Mouse (Mus musculus) layer of hippocampus, adult 8-10 months (tissue): Measurements from ENCODE around the gene Epc2. TPM values are rescaled to one million over a fixed set of nuclear protein-coding genes. Genes with fewer than 3 reads are reported as not detected.
A peak's percentile ranks its signal among the peaks of the same experiment; 100 is the strongest.
"Not testable (repeated sequence)": the region's sequence is repeated elsewhere in the genome, so short reads cannot be mapped to it uniquely, and the experiment has no call there.

Experiments
- DNase-seq, 2 experiments: peaks; one replicate each; pipeline ENCODE4 v3.0.0; 2022; ENCODE audit warnings: low spot score in 2 of 2
- total RNA-seq, 4 experiments: library from RNA; stranded (reverse); gene quantifications; 2 replicates each; pipeline ENCODE4 v1.2.4; 2022

The Epc2 gene
- total RNA-seq, 4 experiments from 2014 or later: 50.9 to 63.1 (median 53.9) TPM

- DNase-seq: no peak
Observed at GRCm38 (mm10) chr2:49471641-49472355, 20.5 kb downstream of the Epc2 start.

- no peak for DNase-seq
Observed at GRCm38 (mm10) chr2:49472443-49472842, 21.2 kb downstream of the Epc2 start.

- DNase-seq: no peak
Observed at GRCm38 (mm10) chr2:49482146-49482545, 30.9 kb downstream of the Epc2 start.

- no peak for DNase-seq
Observed at GRCm38 (mm10) chr2:49483382-49483781, 32.1 kb downstream of the Epc2 start.

- no peak for DNase-seq
Observed at GRCm38 (mm10) chr2:49501435-49501834, 50.1 kb downstream of the Epc2 start.

- no peak for DNase-seq
Observed at GRCm38 (mm10) chr2:49503596-49503995, 52.3 kb downstream of the Epc2 start.

GRCm38 (mm10) chr2:49505151-49505550 is 53.9 kb downstream of the Epc2 start:
- not testable (repeated sequence) for DNase-seq

- DNase-seq: no peak
Observed at GRCm38 (mm10) chr2:49510832-49511231, 59.5 kb downstream of the Epc2 start.

- no peak for DNase-seq
Observed at GRCm38 (mm10) chr2:49516011-49516410, 64.7 kb downstream of the Epc2 start.

- no peak for DNase-seq
Observed at GRCm38 (mm10) chr2:49520409-49520808, 69.1 kb downstream of the Epc2 start.

- DNase-seq: no peak
Observed at GRCm38 (mm10) chr2:49520989-49521388, 69.7 kb downstream of the Epc2 start.

- no peak for DNase-seq
Observed at GRCm38 (mm10) chr2:49521564-49521963, 70.3 kb downstream of the Epc2 start.

GRCm38 (mm10) chr2:49522578-49522977 is 71.3 kb downstream of the Epc2 start:
- no peak for DNase-seq

GRCm38 (mm10) chr2:49537147-49537546 is 85.9 kb downstream of the Epc2 start:
- DNase-seq: no peak

- no peak for DNase-seq
Observed at GRCm38 (mm10) chr2:49538056-49538455, 86.8 kb downstream of the Epc2 start.

- no peak for DNase-seq
Observed at GRCm38 (mm10) chr2:49539745-49540144, 88.5 kb downstream of the Epc2 start.

GRCm38 (mm10) chr2:49547813-49548212 is 96.5 kb downstream of the Epc2 start:
- no peak for DNase-seq

GRCm38 (mm10) chr2:49548492-49548891 is 97.2 kb downstream of the Epc2 start:
- no peak for DNase-seq

- no peak for DNase-seq
Observed at GRCm38 (mm10) chr2:49553096-49553495, 101.8 kb downstream of the Epc2 start.

- DNase-seq: no peak
Observed at GRCm38 (mm10) chr2:49557339-49557738, 106.1 kb downstream of the Epc2 start.

- DNase-seq: no peak
Observed at GRCm38 (mm10) chr2:49558361-49558760, 107.1 kb downstream of the Epc2 start.

- peak in 1 of 2 experiments; percentile 45 for DNase-seq
Observed at GRCm38 (mm10) chr2:49562688-49563350, 111.5 kb downstream of the Epc2 start.
